Mouse (Mus musculus): Measurements from ENCODE around the gene Tmcc2. TPM values are rescaled to one million over a fixed set of nuclear protein-coding genes. Genes with fewer than 3 reads are reported as not detected.

Gene Tmcc2
- polyA plus RNA-seq, 1 experiment from 2014 or later: 11.1 TPM

GRCm38 (mm10) chr1:132374140-132374872 lies 16.8 kb downstream of the Tmcc2 start:
- DNase-seq (ENCODE audit: low spot score, missing footprints) (no peak), ATAC-seq (ENCODE audit: low FRiP score) (no peak)
- Histone ChIP-seq H3K9me3 (ENCODE audit: control insufficient read depth, low read length) (no peaks in the 10 kb centered on the region), H3K27ac (ENCODE audit: low read depth, low read length) (no peak overlapping the region), H3K4me2 (no peak overlapping the region), H3K27me3 (ENCODE audit: control insufficient read depth, insufficient read depth, low read length) (no peaks in the 10 kb centered on the region), H3K4me3 (ENCODE audit: low read depth, low read length) (no peak overlapping the region), H3K9ac (ENCODE audit: low read length) (no peak overlapping the region), H3K36me3 (ENCODE audit: control insufficient read depth, insufficient read depth, low read length) (no peaks in the 10 kb centered on the region; the same call in 1 of the 2 replicates), H3K4me1 (ENCODE audit: control insufficient read depth, insufficient read depth, low read length) (peaks cover 25% of the 10 kb centered on the region)
- WGBS: 47% methylated on average over 5 of the region's 5 CpGs

- Histone ChIP-seq H3K9me3 (ENCODE audit: control insufficient read depth, low read length) (no peaks in the 10 kb centered on the region), H3K4me2 (no peak overlapping the region), H3K27me3 (ENCODE audit: control insufficient read depth, insufficient read depth, low read length) (no peaks in the 10 kb centered on the region), H3K4me3 (ENCODE audit: low read depth, low read length) (no peak overlapping the region), H3K9ac (ENCODE audit: low read length) (peak overlapping the region; percentile 31; the same call in 1 of the 2 replicates), H3K36me3 (ENCODE audit: control insufficient read depth, insufficient read depth, low read length) (no peaks in the 10 kb centered on the region; the same call in 1 of the 2 replicates), H3K27ac (ENCODE audit: low read depth, low read length) (peak overlapping the region; percentile 72), H3K4me1 (ENCODE audit: control insufficient read depth, insufficient read depth, low read length) (peaks cover 25% of the 10 kb centered on the region)
- no peak for DNase-seq (ENCODE audit: low spot score, missing footprints)
- WGBS: 92% methylated on average over 6 of the region's 6 CpGs
- ATAC-seq (ENCODE audit: low FRiP score): no peak; the same call in 1 of the 2 replicates
Observed at GRCm38 (mm10) chr1:132372896-132373534, 18.1 kb downstream of the Tmcc2 start.

GRCm38 (mm10) chr1:132372354-132372753 lies 18.7 kb downstream of the Tmcc2 start:
- no peak overlapping the region for H3K4me2 ChIP-seq
- H3K9ac ChIP-seq (ENCODE audit: low read length): peak overlapping the region; percentile 31; the same call in 1 of the 2 replicates
- no peaks in the 10 kb centered on the region for H3K9me3 ChIP-seq (ENCODE audit: control insufficient read depth, low read length)
- H3K4me1 ChIP-seq (ENCODE audit: control insufficient read depth, insufficient read depth, low read length): peaks cover 25% of the 10 kb centered on the region
- H3K4me3 ChIP-seq (ENCODE audit: low read depth, low read length): no peak overlapping the region
- 76% methylated on average over 5 of the region's 5 CpGs for WGBS
- H3K27me3 ChIP-seq (ENCODE audit: control insufficient read depth, insufficient read depth, low read length): no peaks in the 10 kb centered on the region
- no peaks in the 10 kb centered on the region; the same call in 1 of the 2 replicates for H3K36me3 ChIP-seq (ENCODE audit: control insufficient read depth, insufficient read depth, low read length)
- DNase-seq (ENCODE audit: low spot score, missing footprints) (peak; percentile 88), ATAC-seq (ENCODE audit: low FRiP score) (peak; percentile 45; the same call in 1 of the 2 replicates)
- peak overlapping the region; percentile 72 for H3K27ac ChIP-seq (ENCODE audit: low read depth, low read length)

- H3K4me1 ChIP-seq (ENCODE audit: control insufficient read depth, insufficient read depth, low read length): peaks cover 29% of the 10 kb centered on the region
- no peaks in the 10 kb centered on the region for H3K9me3 ChIP-seq (ENCODE audit: control insufficient read depth, low read length)
- H3K4me3 ChIP-seq (ENCODE audit: low read depth, low read length): no peak overlapping the region
- DNase-seq (ENCODE audit: low spot score, missing footprints): no peak
- H3K9ac ChIP-seq (ENCODE audit: low read length): no peak overlapping the region; the same call in 1 of the 2 replicates
- H3K4me2 ChIP-seq: no peak overlapping the region
- 58% methylated on average over 8 of the region's 8 CpGs for WGBS
- H3K27me3 ChIP-seq (ENCODE audit: control insufficient read depth, insufficient read depth, low read length): no peaks in the 10 kb centered on the region
- ATAC-seq (ENCODE audit: low FRiP score): peak; percentile 59; the same call in 1 of the 2 replicates
- no peaks in the 10 kb centered on the region; the same call in 1 of the 2 replicates for H3K36me3 ChIP-seq (ENCODE audit: control insufficient read depth, insufficient read depth, low read length)
- H3K27ac ChIP-seq (ENCODE audit: low read depth, low read length): peak overlapping the region; percentile 71
Observed at GRCm38 (mm10) chr1:132371298-132372081, 19.6 kb downstream of the Tmcc2 start.

GRCm38 (mm10) chr1:132370681-132371173 lies 20.4 kb downstream of the Tmcc2 start:
- DNase-seq (ENCODE audit: low spot score, missing footprints) (no peak), ATAC-seq (ENCODE audit: low FRiP score) (no peak)
- H3K27me3 ChIP-seq (ENCODE audit: control insufficient read depth, insufficient read depth, low read length): no peaks in the 10 kb centered on the region
- no peaks in the 10 kb centered on the region for H3K9me3 ChIP-seq (ENCODE audit: control insufficient read depth, low read length)
- peaks cover 31% of the 10 kb centered on the region for H3K4me1 ChIP-seq (ENCODE audit: control insufficient read depth, insufficient read depth, low read length)
- H3K36me3 ChIP-seq (ENCODE audit: control insufficient read depth, insufficient read depth, low read length): no peaks in the 10 kb centered on the region; the same call in 1 of the 2 replicates
- H3K27ac ChIP-seq (ENCODE audit: low read depth, low read length): no peak overlapping the region
- WGBS: 90% methylated on average over 9 of the region's 9 CpGs
- H3K9ac ChIP-seq (ENCODE audit: low read length): no peak overlapping the region
- no peak overlapping the region for H3K4me3 ChIP-seq (ENCODE audit: low read depth, low read length)
- no peak overlapping the region for H3K4me2 ChIP-seq

GRCm38 (mm10) chr1:132367692-132368506 lies 23.2 kb downstream of the Tmcc2 start:
- H3K4me1 ChIP-seq (ENCODE audit: control insufficient read depth, insufficient read depth, low read length): peaks cover 21% of the 10 kb centered on the region
- H3K4me2 ChIP-seq: no peak overlapping the region
- no peak overlapping the region for H3K9ac ChIP-seq (ENCODE audit: low read length)
- no peak overlapping the region for H3K4me3 ChIP-seq (ENCODE audit: low read depth, low read length)
- ATAC-seq (ENCODE audit: low FRiP score) (peak; percentile 82), DNase-seq (ENCODE audit: low spot score, missing footprints) (peak; percentile 95)
- H3K9me3 ChIP-seq (ENCODE audit: control insufficient read depth, low read length): no peaks in the 10 kb centered on the region
- H3K27me3 ChIP-seq (ENCODE audit: control insufficient read depth, insufficient read depth, low read length): no peaks in the 10 kb centered on the region
- 44% methylated on average over 7 of the region's 7 CpGs for WGBS
- H3K27ac ChIP-seq (ENCODE audit: low read depth, low read length): no peak overlapping the region; the same call in 1 of the 2 replicates
- H3K36me3 ChIP-seq (ENCODE audit: control insufficient read depth, insufficient read depth, low read length): peaks cover 5% of the 10 kb centered on the region

- H3K27me3 ChIP-seq (ENCODE audit: control insufficient read depth, insufficient read depth, low read length): no peaks in the 10 kb centered on the region
- peaks cover 5% of the 10 kb centered on the region for H3K36me3 ChIP-seq (ENCODE audit: control insufficient read depth, insufficient read depth, low read length)
- H3K9me3 ChIP-seq (ENCODE audit: control insufficient read depth, low read length): no peaks in the 10 kb centered on the region
- 85% methylated on average over 6 of the region's 6 CpGs for WGBS
- H3K4me2 ChIP-seq: no peak overlapping the region
- ATAC-seq (ENCODE audit: low FRiP score) (peak; percentile 20; the same call in 1 of the 2 replicates), DNase-seq (ENCODE audit: low spot score, missing footprints) (peak; percentile 83)
- H3K4me1 ChIP-seq (ENCODE audit: control insufficient read depth, insufficient read depth, low read length): peaks cover 12% of the 10 kb centered on the region
- no peak overlapping the region; the same call in none of the 2 replicates for H3K27ac ChIP-seq (ENCODE audit: low read depth, low read length)
- H3K4me3 ChIP-seq (ENCODE audit: low read depth, low read length): no peak overlapping the region
- 0 out of 2 replicates have a peak overlapping the region, but pooled peaks have one; percentile 16 for H3K9ac ChIP-seq (ENCODE audit: low read length)
Observed at GRCm38 (mm10) chr1:132366937-132367336, 24.1 kb downstream of the Tmcc2 start.

GRCm38 (mm10) chr1:132366235-132366634 lies 24.8 kb downstream of the Tmcc2 start:
- H3K27ac ChIP-seq (ENCODE audit: low read depth, low read length): no peak overlapping the region
- ATAC-seq (ENCODE audit: low FRiP score) (no peak), DNase-seq (ENCODE audit: low spot score, missing footprints) (peak; percentile 75)
- H3K4me2 ChIP-seq: no peak overlapping the region
- peaks cover 6% of the 10 kb centered on the region; the same call in 1 of the 2 replicates for H3K4me1 ChIP-seq (ENCODE audit: control insufficient read depth, insufficient read depth, low read length)
- H3K4me3 ChIP-seq (ENCODE audit: low read depth, low read length): no peak overlapping the region
- no peaks in the 10 kb centered on the region for H3K27me3 ChIP-seq (ENCODE audit: control insufficient read depth, insufficient read depth, low read length)
- WGBS: 68% methylated on average over 8 of the region's 8 CpGs
- no peaks in the 10 kb centered on the region for H3K9me3 ChIP-seq (ENCODE audit: control insufficient read depth, low read length)
- H3K36me3 ChIP-seq (ENCODE audit: control insufficient read depth, insufficient read depth, low read length): peaks cover 9% of the 10 kb centered on the region; the same call in 1 of the 2 replicates
- H3K9ac ChIP-seq (ENCODE audit: low read length): peak overlapping the region; percentile 6; the same call in 1 of the 2 replicates

Data from midbrain, embryonic 11.5 days (tissue).